Mouse (Mus musculus): Measurements from ENCODE around the gene Tenm4. TPM values are rescaled to one million over a fixed set of nuclear protein-coding genes. Genes with fewer than 3 reads are reported as not detected.
A peak's percentile ranks its signal among the peaks of the same experiment; 100 is the strongest.

Gene Tenm4
- total RNA-seq, 2 experiments from 2014 or later, result 104 to 114 TPM

GRCm38 (mm10) chr7:96753335-96754095, 582.5 kb downstream of the Tenm4 start:
- intact Hi-C loops (cut with DNase I), result no loop called here
- DNase-seq (ENCODE audit: extremely low spot score in 1 of 2, low spot score in 2 of 2), result no peak

- intact Hi-C loops (cut with DNase I), result no loop called here
- DNase-seq (ENCODE audit: extremely low spot score in 1 of 2, low spot score in 2 of 2), result no peak
Measured at GRCm38 (mm10) chr7:96754175-96754574, 583.1 kb downstream of the Tenm4 start.

DNA sequence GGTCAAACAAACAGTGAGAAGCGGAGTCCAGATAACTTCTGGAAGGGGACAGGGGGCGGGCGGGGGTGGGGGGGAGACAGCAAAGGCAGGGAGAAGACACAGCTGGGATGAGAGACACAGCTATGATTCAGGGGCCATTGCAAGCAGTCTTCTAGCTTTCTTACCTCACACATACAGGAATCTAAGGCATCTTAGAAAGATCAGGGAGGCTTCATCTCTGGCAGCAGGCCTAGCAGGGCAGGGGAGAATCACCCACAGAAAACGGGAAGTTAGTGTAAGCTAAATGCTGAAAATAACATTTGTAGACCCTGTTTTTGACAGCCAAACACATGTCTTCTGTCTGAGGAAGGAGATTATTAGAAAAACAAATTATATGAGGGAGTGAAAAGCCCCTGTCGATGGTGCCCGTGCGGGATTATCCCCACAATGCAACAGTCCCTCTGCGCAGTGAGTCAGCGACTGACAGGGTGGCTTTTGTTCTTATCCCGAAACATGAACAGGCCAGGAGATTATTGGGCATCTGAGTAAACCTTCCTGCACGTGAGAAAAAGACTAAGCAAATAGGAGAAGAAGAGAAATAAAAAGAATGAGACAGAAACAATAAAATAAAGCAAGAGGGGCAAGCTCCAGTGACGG, 584.5 kb downstream of the Tenm4 start:
- intact Hi-C loops (cut with DNase I), result no loop called here
- no peak for DNase-seq (ENCODE audit: extremely low spot score in 1 of 2, low spot score in 2 of 2)

- DNase-seq (ENCODE audit: extremely low spot score in 1 of 2, low spot score in 2 of 2), result no peak
- intact Hi-C loops (cut with DNase I), result no loop called here
Measured at GRCm38 (mm10) chr7:96756104-96756742, 585.2 kb downstream of the Tenm4 start.

- no peak for DNase-seq (ENCODE audit: extremely low spot score in 1 of 2, low spot score in 2 of 2)
- intact Hi-C loops (cut with DNase I), result no loop called here
Measured at GRCm38 (mm10) chr7:96757067-96757466, 586.0 kb downstream of the Tenm4 start.

- DNase-seq (ENCODE audit: extremely low spot score in 1 of 2, low spot score in 2 of 2), result no peak
- intact Hi-C loops (cut with DNase I), result no loop called here
Measured at GRCm38 (mm10) chr7:96760208-96760607, 589.2 kb downstream of the Tenm4 start.

- DNase-seq (ENCODE audit: extremely low spot score in 1 of 2, low spot score in 2 of 2), result peak in 1 of 2 experiments; percentile 29
- intact Hi-C loops (cut with DNase I), result no loop called here
Measured at GRCm38 (mm10) chr7:96761151-96761550, 590.1 kb downstream of the Tenm4 start.

DNA sequence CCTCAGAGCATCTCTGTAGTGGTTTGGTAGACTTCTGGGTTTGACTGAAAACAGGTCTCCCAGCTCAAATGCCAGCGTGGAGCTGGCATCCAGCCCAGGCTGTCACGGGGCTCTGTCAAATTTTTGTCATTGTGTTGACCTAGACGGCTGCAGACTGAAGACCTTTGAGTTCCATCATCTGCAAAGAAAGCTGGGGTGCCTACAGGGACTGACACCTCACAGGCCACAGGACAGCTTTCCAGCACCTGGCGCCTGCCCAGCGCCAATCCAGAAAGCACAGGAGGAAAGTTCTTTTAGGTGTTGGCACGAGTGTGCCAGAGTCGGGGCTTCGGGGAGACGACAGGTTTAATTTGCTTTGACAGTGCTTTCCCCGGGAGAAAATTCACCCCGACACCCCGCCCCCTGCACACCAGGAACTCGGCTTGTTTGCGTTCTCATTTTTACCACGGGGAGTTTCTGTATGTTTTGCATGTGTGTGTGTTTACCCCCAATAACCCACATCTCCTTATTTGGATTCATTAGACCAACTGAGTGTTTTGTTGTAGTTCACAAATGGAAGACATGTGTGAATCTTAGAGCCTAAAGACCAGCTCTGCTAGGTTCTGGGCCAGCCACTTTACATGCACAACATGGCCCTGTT, 594.4 kb downstream of the Tenm4 start:
- intact Hi-C loops (cut with DNase I), result no loop called here
- DNase-seq (ENCODE audit: extremely low spot score in 1 of 2, low spot score in 2 of 2), result no peak

DNA sequence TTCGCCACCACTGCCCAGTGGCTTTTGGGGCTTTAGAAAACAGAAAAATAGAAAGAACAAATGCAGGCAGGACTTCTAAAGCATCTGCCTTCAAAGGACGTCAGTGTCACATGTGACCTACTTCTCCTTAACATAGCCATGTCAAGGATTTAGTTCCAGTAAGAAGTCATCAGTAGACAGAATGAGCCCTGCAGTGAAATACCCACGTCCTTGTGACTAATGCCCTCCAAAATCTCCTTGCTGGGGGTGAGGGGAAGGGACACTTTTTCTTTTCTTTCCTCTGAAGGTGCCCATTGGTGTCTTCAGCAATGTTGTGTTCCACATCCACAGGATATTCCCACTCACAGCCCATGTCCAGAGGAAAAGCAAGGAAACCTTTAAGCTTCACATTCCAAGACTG, 596.0 kb downstream of the Tenm4 start:
- DNase-seq (ENCODE audit: extremely low spot score in 1 of 2, low spot score in 2 of 2), result no peak
- intact Hi-C loops (cut with DNase I), result no loop called here

- intact Hi-C loops (cut with DNase I), result no loop called here
Measured at GRCm38 (mm10) chr7:96768718-96769117, 597.7 kb downstream of the Tenm4 start.

GRCm38 (mm10) chr7:96769784-96770183, 598.7 kb downstream of the Tenm4 start:
- intact Hi-C loops (cut with DNase I), result loop anchor here (5.0 to 10.0 kb wide), 2 partner anchors 143 to 195 kb away; no protein-coding TSS in a partner anchor
- no peak for DNase-seq (ENCODE audit: extremely low spot score in 1 of 2, low spot score in 2 of 2)

More at GRCm38 (mm10) chr7:96768718-96769117, 597.7 kb downstream of the Tenm4 start:
- peak in 1 of 2 experiments; percentile 43 for DNase-seq (ENCODE audit: extremely low spot score in 1 of 2, low spot score in 2 of 2)

GRCm38 (mm10) chr7:96772966-96773365, 601.9 kb downstream of the Tenm4 start:
- intact Hi-C loops (cut with DNase I), result loop anchor here (5.0 to 10.0 kb wide), 2 partner anchors 139 to 198 kb away; no protein-coding TSS in a partner anchor

GRCm38 (mm10) chr7:96773585-96774225, 602.7 kb downstream of the Tenm4 start:
- DNase-seq (ENCODE audit: extremely low spot score in 1 of 2, low spot score in 2 of 2), result no peak
- intact Hi-C loops (cut with DNase I), result loop anchor here (5.0 to 10.0 kb wide), 2 partner anchors 139 to 199 kb away; no protein-coding TSS in a partner anchor

More at GRCm38 (mm10) chr7:96772966-96773365, 601.9 kb downstream of the Tenm4 start:
- no peak for DNase-seq (ENCODE audit: extremely low spot score in 1 of 2, low spot score in 2 of 2)

DNA sequence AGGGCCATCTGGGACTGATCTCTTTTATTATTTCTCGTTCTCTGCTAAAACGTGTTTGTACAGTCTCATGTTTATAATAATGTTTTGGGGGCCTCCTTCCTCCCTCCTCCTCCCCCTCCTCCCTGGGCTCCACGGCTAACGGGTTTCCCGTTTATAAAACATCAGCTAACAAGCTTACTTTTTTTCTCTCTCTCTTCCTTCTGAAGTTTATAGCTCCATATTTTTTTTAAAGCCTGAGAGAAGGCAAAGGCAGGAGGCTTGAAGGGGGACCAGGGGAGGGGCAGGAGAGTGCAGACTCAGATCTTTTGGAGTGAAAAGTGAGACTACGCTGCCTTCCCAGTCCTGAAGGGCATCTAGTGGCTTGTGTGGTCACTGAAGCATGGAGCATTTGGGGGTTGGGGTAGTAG, 604.0 kb downstream of the Tenm4 start:
- intact Hi-C loops (cut with DNase I), result loop anchor here (10.0 kb wide), 1 partner anchor 200 kb away; no protein-coding TSS in a partner anchor
- DNase-seq (ENCODE audit: extremely low spot score in 1 of 2, low spot score in 2 of 2), result no peak

- intact Hi-C loops (cut with DNase I), result loop anchor here (10.0 kb wide), 1 partner anchor 203 kb away; no protein-coding TSS in a partner anchor
- no peak for DNase-seq (ENCODE audit: extremely low spot score in 1 of 2, low spot score in 2 of 2)
Measured at GRCm38 (mm10) chr7:96777938-96778600, 607.0 kb downstream of the Tenm4 start.

DNA sequence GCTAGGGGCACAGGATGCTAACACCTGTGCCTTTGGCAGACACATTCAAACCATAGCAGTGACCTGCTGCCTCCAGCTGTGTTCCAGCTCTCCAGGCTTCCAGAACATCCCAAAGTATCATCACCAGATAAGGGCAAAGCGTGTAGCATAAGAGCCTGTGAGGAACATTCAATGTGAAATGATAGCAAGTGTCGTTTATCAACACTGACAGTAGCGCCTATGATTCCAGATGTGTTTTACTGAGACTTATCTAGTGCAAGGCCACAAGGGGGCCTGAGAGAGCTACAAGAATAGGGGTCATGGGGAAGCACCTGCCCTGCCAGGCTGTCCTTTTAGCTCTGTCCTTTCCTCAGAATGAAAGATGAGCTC, 607.5 kb downstream of the Tenm4 start:
- no peak for DNase-seq (ENCODE audit: extremely low spot score in 1 of 2, low spot score in 2 of 2)

GRCm38 (mm10) chr7:96780556-96780955, 609.5 kb downstream of the Tenm4 start:
- intact Hi-C loops (cut with DNase I), result no loop called here
- no peak for DNase-seq (ENCODE audit: extremely low spot score in 1 of 2, low spot score in 2 of 2)

More for the DNA sequence above, 607.5 kb downstream of the Tenm4 start:
- intact Hi-C loops (cut with DNase I), result loop anchor here (10.0 kb wide), 1 partner anchor 204 kb away; no protein-coding TSS in a partner anchor

GRCm38 (mm10) chr7:96781068-96781467, 610.0 kb downstream of the Tenm4 start:
- DNase-seq (ENCODE audit: extremely low spot score in 1 of 2, low spot score in 2 of 2), result no peak
- intact Hi-C loops (cut with DNase I), result no loop called here
